15 mouse cellular contexts compared by ENCODE assay signal in the genomic region with DNA sequence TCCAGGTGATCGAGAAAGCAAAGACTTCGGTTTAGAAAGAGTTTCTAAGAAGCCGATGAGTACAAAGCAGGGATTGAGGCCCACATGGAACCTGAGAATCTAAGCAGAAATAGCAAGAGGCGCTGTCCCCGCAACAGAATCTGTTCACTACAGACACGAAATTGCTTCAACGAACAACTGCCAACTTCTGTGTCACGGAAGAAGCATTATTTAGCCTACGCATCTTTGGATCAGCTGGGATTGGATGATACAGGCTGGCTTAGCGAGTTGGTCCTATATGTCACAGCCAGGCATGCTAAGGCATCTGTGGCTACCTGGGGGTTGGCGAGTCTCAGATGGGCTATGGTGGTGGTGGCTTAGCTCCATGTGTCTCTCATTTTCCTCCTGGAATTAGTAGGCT.
DNase-seq lines count a peak whose midpoint lies in the region.
"Had no signal": no experiment of that assay in that cellular context is flagged by ENCODE, and none has a peak within 500 bp of the region (broad histone marks: within the 10 kb centered on the region; RNA-seq: fewer than 3 reads in every experiment).

No protein-coding gene starts in this region.

- peak; percentile 28 to 53 for DNase-seq in layer of hippocampus, adult 18-20 months (ENCODE audit: low spot score in 2 of 2)
- DNase-seq in layer of hippocampus, postnatal 10 days (ENCODE audit: low spot score in 2 of 2) = no peak
- DNase-seq in left cerebral cortex, postnatal 36 days (ENCODE audit: low spot score in 2 of 2) = peak; percentile 39 to 62
- no peak for DNase-seq in left cerebral cortex, postnatal 10 days (ENCODE audit: extremely low spot score in 1 of 2, low spot score in 2 of 2)
- peak; percentile 79 for DNase-seq in brain, adult 2 months (ENCODE audit: low read depth, low spot score)
- DNase-seq in layer of hippocampus, adult 8-10 months (ENCODE audit: low spot score in 2 of 2) = peak; percentile 34 to 37
- DNase-seq in retina, postnatal 1 day = no peak
- DNase-seq in urinary bladder, postnatal 25 days (ENCODE audit: low spot score) = no peak
- DNase-seq: adrenal gland, postnatal 14 days; cerebellum, adult 18-20 months; cerebellum, adult 9-11 months; cerebellum, postnatal 36 days; gastrocnemius, postnatal 14 days; heart, adult 2 months; heart, postnatal 14 days had no signal

- intact Hi-C loops in left cerebral cortex, postnatal 36 days (cut with DNase I) = no loop called here
- intact Hi-C loops in left cerebral cortex, postnatal 10 days (cut with DNase I) = no loop called here

Comparison
In these comparisons a context has a peak if more than half of its experiments do, and no peak if none do; other contexts are left out.
1. DNase-seq: peak in layer of hippocampus, adult 18-20 months (2 of 2), left cerebral cortex, postnatal 36 days (2 of 2), brain, adult 2 months (single experiment) and layer of hippocampus, adult 8-10 months (2 of 2); none in layer of hippocampus, postnatal 10 days (0 of 2), left cerebral cortex, postnatal 10 days (0 of 2), retina, postnatal 1 day (single experiment) and urinary bladder, postnatal 25 days (single experiment).